Mouse (Mus musculus) megakaryocyte, embryonic 14.5 days (primary cell): ENCODE data around the gene Hvcn1.

Experiments
- FLI1 ChIP-seq: IDR thresholded peaks from 2 replicates; pipeline ENCODE4 v1.6.1; 2012; ENCODE audit warnings: low read length, inconsistent platforms, mixed read lengths
- GATA1 ChIP-seq: IDR thresholded peaks from 3 replicates; pipeline ENCODE4 v1.6.1; 2012; ENCODE audit warnings: mixed read lengths, low read length, inconsistent platforms, borderline replicate concordance

DNA sequence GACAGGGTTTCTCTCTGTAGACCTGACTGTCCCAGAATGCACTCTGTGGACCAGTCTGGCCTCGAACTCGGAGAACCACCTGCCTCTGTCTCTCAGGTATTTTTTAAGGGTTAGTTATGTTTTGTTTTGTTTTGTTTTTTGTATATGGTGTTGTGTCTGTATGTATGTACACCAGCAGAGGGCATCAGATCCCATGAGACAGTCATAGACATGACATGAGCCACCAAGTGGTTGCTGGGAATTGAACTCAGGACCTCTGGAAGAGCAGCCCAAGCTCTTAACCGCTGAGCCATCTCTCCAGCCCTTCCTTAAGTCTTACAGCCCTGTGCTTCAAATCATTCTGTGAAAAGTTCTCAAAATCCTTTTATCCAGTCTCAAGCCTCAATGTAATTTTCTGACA is 58.6 kb downstream of the Hvcn1 start:
- TF ChIP-seq GATA1 (no peak), FLI1 (no peak)
